Mouse (Mus musculus) cerebellum, postnatal 25 days (tissue): ENCODE measurements at regions not wholly inside any gene's neighbourhood (a gene's known extent, or its start where the extent isn't known, plus 50 kb on each side); places are given as distances from the start of the nearest gene placed in this dataset.

Experiments used
- DNase-seq, 2 experiments: peaks; one replicate each; pipeline ENCODE4 v3.0.0; 2021; ENCODE audit warnings: mixed read lengths in 2 of 2

- DNase-seq: no peak
These were observed 368.0 kb downstream of the Mllt3 start for GRCm38 (mm10) chr4:87665149-87665548.

- no peak for DNase-seq
These were observed 370.3 kb downstream of the Mllt3 start for GRCm38 (mm10) chr4:87662876-87663275.

- no peak for DNase-seq
These were observed 374.8 kb downstream of the Mllt3 start for GRCm38 (mm10) chr4:87658316-87658715.

DNA sequence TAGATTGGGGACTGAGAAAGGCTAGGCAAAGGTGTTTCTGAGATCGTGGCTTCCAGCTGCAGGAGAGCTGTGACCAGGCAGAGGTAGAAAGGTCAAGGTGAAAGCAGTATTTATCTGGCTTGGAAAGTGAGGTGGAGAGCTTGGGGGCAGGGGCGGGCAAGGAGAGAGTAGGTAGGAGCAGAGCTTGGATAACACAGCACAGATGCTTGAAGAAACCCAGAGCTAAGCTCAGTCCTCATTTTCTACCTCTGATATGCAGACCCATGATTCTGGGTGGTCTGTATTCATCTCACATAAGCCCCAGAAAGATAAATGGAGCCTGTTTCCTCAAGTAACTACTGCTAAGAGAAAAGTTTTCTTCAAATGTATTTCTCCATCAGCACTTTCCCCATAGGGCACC is 375.3 kb downstream of the Mllt3 start:
- DNase-seq: no peak

GRCm38 (mm10) chr4:87653440-87654165 is 379.6 kb downstream of the Mllt3 start:
- no peak for DNase-seq

DNA sequence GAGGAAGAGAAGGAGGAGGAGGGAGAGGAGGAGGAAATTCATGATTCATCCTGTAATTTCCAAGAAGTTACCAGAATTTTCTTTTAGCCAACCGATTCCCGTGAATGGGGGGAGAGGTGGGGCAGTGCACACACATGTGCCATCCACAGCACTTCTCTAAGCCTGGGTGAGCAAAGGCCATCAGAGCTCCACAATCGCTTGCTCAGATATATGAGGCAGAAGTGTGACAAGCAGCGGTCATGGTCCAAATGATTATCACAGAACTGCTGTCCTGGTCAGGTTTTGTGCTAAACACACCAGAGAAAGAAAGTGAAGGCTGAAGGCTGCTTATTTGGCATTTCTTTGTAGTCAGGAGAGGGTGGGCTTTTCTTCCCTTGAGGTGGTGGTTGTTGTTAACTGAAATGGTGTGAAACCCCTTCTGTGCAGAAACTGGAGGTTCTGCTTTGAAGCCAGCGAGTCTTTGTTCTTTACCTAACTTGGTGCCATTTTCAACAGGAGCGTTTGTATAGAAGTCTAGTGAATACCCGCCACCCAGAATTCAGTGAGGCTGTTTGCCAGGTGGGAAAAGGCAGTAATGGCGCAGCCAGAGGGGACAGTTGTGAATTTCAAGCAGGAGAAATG is 380.7 kb downstream of the Mllt3 start:
- DNase-seq: no peak

- DNase-seq: peak; percentile 52 to 55
These were observed 381.9 kb downstream of the Mllt3 start for GRCm38 (mm10) chr4:87651275-87651674.

GRCm38 (mm10) chr4:87650837-87651236 is 382.3 kb downstream of the Mllt3 start:
- DNase-seq: peak; percentile 22 to 50

- DNase-seq: peak in 1 of 2 experiments; percentile 47
These were observed 382.8 kb downstream of the Mllt3 start for GRCm38 (mm10) chr4:87650393-87650792.

DNA sequence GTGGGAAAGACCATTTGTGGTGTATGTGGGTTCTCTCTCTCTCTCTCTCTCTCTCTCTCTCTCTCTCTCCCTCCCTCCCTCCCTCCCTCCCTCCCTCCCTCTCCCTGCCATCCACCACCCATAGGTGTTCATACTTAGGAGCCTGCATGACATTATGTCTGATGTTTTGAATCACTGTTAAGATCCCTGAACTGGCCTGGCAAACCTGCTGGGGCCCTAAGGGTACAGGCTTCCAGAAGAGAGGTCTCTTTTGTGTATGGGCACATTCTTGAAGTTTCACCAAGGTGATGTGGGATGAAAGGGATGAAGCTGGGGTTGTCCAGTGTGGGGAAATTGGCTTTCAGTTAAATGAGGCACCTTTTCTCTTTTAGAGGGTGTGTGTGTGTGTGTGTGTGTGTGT is 384.2 kb downstream of the Mllt3 start:
- no peak for DNase-seq

GRCm38 (mm10) chr4:87647932-87648911 is 384.9 kb downstream of the Mllt3 start:
- peak; percentile 26 to 50 for DNase-seq

- DNase-seq: no peak
These were observed 391.2 kb downstream of the Mllt3 start for GRCm38 (mm10) chr4:87642002-87642401.

- DNase-seq: no peak
These were observed 391.6 kb downstream of the Mllt3 start for GRCm38 (mm10) chr4:87641551-87641950.

- no peak for DNase-seq
These were observed 394.9 kb downstream of the Mllt3 start for GRCm38 (mm10) chr4:87638380-87638646.

DNA sequence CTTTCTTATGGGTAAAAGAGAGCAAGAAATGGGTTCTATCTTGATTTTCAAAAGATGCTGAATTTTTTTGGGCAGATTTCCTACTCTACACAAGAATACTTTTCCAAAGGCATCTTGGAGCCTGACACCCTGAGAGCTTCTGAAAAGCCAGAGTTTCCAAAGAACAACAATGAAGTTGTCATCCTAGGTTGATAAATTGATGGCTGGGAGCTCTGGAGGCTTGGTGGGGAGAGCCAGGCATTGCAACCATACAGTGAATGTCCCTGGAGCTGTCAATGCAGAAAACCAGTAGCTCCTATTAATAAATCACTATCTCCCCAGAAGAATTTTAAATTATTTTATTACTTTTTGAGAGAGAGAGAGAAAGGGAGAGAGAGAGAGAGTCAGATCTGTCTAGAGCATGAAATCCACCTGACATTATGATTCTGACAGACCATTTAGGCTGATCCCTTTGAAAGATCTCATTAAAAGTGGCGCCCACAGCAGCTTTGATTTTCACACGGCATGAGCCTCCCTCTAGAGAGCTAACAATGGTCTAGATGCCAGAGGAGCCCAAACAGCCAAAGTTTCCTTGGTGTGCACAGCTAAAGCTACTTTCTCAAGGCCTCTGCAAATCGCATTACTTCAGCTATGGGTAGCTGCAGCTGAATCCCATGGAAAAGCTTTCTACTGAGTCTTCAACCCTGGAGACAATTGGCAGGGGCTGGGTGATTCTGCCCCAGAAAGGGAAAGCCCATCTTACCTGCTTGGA is 395.4 kb downstream of the Mllt3 start:
- DNase-seq: no peak

GRCm38 (mm10) chr4:87611116-87611515 is 380.8 kb upstream of the Slc24a2 start:
- no peak for DNase-seq

DNA sequence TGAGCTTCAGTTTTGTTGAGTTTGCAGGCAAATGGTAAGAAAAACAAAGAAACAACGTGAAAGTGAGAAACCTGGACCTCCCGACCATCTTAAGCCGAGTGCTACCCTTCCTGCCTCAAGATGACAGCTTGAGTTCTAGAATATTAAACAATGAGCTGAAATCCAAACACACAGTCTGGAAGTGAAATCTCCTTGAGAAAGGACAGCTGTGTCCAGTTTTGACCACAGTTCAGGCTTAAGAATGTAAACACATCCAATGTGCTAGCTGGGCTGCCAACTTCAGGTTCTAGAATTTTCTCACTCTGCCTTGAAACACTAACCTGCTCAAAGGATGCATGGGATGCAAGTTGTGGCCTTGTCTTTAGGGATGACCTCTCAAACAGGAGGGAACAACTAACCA is 363.4 kb upstream of the Slc24a2 start:
- DNase-seq: no peak

DNA sequence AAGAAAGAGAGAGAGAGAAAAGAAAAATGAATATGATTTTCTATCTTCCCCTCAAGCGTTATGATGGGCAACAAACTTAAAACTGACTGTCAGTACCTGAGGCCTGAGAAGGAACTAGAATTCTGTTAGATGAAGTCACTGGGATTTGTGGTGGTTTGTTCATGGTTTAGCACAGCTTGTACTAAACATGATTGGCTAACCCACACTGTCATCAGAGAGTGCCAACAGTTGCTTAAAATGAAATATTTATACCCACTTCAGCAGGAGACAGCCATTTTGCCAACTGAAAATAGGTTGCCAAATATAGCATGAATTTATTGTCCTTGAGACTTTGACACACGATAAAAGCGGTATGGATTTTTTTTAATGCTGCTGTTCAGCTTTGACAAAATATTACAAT is 360.5 kb upstream of the Slc24a2 start:
- DNase-seq: no peak

DNA sequence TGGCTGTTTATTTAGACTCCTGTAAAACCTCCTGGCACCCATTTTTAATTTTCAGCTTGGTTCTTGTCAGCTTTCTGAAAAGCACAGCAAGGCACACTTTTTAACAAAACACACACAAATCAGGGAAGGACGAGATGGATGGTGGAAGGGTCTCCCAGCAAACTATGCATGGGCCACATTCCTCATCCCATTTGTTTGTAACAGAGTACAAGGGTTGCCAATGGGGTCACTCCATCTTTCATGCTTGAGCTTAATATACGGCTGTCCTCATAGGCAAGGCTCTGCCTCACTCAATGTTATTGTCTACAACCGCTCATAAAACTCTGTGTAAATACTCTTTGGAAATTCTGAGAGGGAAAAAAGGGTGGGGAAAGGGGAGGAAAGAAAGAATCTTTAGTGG is 347.9 kb upstream of the Slc24a2 start:
- DNase-seq: no peak

DNA sequence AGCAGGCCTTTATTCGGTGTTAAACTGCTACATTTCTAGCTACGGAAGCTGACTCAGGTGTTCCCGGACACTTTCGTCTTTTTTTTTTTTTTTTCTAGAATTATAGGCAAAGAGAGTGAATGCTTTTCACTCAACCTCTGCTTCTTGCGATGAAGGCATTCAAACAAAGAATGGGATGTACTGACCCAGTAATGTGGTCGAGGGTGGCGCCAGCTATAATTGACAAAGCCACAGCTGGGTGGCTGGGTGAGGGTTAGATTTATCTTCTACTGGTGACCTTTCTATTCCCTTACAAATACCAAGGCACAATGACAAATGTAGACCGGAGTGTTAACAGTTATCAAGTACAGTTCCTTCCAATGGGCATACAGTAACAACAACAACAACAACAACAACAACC is 340.7 kb upstream of the Slc24a2 start:
- DNase-seq: no peak

DNA sequence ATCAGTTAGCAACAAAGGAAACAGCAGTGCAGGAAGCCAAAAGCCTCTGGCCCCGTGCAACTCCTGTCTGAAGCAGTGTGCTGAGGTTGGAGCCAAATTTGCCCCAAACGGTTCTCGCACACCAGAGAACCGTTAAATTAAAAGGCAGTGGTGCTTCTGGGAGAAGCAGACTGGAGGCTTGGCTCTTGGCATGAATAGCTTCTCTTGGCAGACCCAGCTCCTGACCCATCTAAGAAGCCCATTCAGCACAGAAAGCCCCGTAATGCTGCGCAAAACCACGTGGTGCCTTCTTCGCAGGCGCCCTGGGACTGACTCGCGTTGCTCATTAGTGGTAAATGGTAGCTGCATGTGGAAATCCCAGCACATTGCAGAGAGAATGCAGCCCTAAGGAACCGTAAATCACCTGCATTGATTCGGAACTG is 340.2 kb upstream of the Slc24a2 start:
- peak; percentile 30 to 47 for DNase-seq

- DNase-seq: no peak
These were observed 336.3 kb upstream of the Slc24a2 start for GRCm38 (mm10) chr4:87566616-87567015.

GRCm38 (mm10) chr4:87554912-87555311 is 324.6 kb upstream of the Slc24a2 start:
- no peak for DNase-seq
